Mouse (Mus musculus): ENCODE data around the gene Dnah7b. TPM values are rescaled to one million over a fixed set of nuclear protein-coding genes. Genes with fewer than 3 reads are reported as not detected.
A peak's percentile ranks its signal among the peaks of the same experiment; 100 is the strongest.
"Not testable (repeated sequence)": the region's sequence is repeated elsewhere in the genome, so short reads cannot be mapped to it uniquely, and the experiment has no call there.

The Dnah7b gene
- polyA plus RNA-seq, 1 experiment: 0.16 TPM

DNA sequence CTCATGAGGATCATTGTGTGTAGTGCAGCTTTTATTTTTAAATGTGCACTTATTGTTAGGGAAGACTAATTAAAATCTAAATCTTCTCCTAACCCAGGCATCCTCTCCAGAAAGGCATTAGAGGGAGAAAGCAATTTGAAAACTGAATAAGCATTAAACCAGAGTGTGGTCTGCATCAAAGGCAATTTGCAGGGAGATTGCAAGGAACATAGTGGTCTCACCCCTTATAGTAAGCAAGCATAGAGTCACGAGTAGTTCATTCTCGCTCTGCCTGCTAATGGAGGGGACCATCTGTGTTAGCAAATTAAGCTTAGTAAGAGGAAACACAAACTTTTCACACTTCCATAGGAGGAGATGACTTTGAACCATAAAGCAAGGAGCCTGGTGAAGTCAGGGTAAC, 228.3 kb downstream of the Dnah7b start:
- not testable (repeated sequence) for DNase-seq (ENCODE audit: low read depth)

DNA sequence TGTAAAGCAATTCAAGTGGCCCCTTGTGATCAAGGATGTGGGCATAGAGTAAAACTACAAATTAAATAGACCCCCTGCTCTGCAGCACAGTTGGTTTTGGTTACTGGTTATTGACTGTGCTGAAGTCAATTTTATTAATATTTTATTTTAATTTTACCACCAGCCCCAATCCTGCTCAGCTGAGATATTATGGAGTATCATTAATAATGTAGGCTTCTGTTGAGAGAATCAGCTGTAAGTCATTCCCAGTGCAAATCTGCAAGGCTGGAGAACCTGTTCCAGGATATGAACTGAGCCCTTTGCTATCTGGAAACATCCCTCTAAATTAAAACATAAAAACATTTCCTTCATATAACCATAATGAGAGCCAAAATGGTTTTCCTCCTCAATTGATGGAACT, 259.8 kb downstream of the Dnah7b start:
- DNase-seq (ENCODE audit: low read depth): not testable (repeated sequence)

DNA sequence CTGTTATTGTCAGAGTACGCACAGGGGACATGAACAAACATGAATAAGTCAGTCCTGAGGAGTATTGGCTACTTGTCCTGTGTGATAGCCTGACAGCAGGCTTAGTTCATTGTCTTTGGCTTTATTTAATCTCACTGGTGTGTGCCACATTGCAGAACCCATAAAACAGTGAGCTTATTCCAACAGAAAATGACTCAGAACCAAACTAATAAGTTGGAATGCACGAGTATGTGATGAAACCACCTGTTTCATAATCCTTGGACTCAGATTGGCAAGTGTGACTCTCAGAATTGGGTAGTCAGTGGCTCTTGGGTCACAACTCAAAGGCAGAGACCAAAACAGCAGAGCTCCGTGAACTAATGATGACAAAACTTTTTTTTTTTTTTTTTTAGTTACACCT, 279.2 kb downstream of the Dnah7b start:
- DNase-seq (ENCODE audit: low read depth): peak; percentile 91

DNA sequence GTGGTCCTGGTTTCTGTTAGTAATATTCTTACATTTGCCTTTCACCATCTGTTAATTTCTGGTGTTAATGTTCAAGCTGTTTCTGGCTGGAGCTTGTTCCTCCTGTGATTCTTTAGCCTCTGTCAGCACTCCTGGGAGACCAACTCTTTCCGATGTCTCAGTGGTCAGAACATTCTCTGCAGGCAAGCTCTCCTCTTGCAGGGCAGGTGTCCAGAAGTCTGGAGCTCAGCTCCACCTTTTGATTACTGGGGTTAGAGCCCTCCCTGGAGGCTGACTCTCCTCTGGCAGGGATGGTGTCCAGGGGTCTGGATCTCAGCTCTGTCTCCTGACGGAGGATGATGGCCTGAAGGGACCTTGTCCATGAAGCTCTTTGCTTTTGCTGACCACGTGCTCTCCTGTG, 314.5 kb downstream of the Dnah7b start:
- DNase-seq (ENCODE audit: low read depth): not testable (repeated sequence)

DNA sequence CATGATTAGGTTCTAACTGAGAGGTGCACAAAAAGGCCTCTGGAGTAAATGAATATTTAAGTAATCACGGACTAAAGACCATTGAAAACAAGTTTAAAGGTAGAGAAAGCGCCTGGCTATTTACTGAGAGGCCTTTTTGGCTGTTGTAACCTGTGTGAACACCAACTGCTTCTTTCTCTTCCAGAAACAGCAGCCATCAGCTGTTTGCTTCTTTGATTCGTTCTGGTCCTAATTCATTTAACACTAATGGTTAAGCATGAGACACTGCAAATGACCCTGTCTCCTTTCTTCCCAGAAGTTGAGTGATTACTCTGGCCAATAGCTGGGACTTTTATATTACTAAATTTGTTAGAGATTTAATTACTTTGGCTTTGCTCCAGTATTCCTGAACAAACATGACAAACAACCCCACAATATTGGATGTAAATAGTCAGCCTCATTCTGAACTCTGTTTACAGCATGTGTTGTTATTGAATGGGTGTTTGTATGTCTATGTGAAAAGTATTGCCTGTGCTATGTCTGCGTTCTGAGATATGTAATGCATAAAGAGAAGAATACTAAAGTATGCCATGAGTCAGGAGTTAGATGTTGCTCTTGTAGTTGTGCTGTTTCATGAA, 328.7 kb downstream of the Dnah7b start:
- not testable (repeated sequence) for DNase-seq (ENCODE audit: low read depth)

DNA sequence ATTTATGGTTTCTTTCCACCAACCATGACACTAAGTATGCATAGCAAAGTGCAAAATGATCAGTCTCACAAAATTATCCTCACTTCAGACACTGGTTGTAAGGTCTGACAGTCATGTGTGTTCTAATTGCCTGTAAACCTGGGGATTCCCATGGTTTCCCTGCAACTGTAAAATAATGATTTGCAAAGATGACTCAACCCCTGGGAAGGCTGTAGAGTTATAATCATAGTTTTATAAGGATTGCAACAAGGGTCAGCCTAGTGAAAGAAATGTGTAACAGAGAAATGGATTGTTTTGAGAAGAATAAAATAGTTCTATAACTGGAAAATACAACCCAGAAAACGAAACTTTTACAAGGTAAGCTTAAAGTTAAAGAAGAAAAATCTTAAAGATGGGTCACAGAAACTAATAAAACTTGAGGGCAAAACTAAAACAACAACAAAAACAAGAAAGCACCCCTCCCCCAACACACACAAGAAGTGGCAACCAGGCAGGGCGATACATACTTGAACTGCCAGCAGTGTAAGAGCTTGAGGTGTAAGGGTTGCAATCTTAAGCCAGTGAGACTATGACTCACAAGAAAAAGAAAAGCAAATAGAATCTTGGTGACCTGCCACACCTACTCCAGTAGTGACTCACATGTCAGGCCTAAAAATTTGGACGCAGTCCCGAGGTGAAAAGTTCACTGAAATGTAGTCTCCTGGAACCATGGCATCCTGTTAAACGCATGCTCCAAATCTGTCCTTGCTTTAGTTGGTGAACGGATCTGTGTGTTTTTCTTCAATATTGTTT, 342.4 kb downstream of the Dnah7b start:
- no peak for DNase-seq (ENCODE audit: low read depth)

DNA sequence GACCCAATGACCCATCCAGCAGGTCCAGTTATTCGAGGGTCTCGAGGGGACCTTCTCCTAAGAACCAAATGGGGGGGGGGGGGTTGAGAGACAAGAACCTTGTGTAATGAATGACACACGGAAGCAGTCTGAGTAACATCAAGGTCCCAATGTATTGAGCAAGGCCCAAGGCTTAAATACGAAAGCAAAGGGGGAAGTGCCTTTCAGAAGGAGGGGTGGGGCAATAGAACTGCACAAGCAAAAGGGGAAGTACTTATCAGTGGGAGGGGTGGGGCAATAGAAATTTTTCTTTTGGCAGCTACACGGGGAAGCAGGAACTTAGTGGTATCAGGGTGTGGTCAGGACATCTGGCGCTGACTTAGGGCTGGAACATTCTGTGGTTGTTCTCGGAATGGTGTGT, 348.7 kb downstream of the Dnah7b start:
- DNase-seq (ENCODE audit: low read depth): not testable (repeated sequence)

DNA sequence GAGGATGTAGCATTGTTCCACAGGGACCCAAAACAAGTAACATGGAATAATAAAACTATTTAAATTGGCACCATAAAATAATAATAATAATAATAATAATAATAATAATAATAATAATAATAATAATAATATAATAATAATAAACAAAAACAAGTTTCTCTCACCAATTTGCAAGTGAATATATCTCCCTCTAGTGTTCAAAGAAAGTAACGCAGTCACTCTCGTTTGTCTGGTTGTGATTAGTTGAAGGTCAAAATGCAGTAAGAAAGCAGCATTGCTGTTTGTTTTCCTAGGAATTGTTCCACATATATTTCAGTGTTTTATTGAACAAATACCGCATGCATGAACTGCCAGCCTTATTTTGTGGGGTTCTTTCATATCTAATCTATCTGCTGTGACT, 350.8 kb downstream of the Dnah7b start:
- not testable (repeated sequence) for DNase-seq (ENCODE audit: low read depth)

DNA sequence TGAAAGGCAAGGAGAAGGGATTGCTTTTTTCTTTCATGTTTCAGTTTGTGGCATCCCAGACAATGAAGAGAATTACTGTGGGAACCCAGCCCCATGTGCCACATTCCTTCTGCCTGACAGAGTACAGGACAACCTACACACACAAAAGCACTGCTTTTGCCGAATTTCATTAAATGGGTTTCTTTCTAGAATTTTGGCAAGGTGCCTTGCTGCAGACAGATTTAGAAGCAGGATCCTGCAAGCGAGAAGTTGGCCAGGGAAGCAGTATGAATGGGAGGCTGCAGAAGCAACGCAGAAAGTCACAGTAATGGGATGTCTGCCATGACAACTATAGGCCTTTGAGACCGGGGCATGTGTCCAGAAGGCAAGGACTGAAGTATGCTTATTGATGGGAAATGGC, 352.9 kb downstream of the Dnah7b start:
- not testable (repeated sequence) for DNase-seq (ENCODE audit: low read depth)

Other genes with a start within 250 kb of the Dnah7b start
- not detected in 2 replicates for gene Gm5269, start 176.0 kb upstream of the Dnah7b start, polyA plus RNA-seq (2012; rRNA removed)
- 4.9 and 5.3 TPM in 2 replicates for gene Slc40a1, start 139.8 kb upstream of the Dnah7b start, polyA plus RNA-seq (2012; rRNA removed)

All from gonadal fat pad, adult 2 months (tissue).